ENCODE assay signal across 9 mouse cellular contexts in genomic region chr1:120098327-120098726, GRCm38 (mm10). TPM values are rescaled to one million over a fixed set of nuclear protein-coding genes. Genes with fewer than 3 reads are reported as not detected.
DNase-seq lines count a peak whose midpoint lies in the region; ATAC-seq and TF ChIP-seq lines count a peak whose summit lies in the region.
"Had no signal": no experiment of that assay in that cellular context is flagged by ENCODE, and none has a peak within 500 bp of the region (broad histone marks: within the 10 kb centered on the region; RNA-seq: fewer than 3 reads in every experiment).

No protein-coding gene starts in this region.

- H3K9ac ChIP-seq in kidney, embryonic 14.5 days (ENCODE audit: low read depth, low read length): no peak overlapping the region
- no peak overlapping the region for H3K9ac ChIP-seq in MEL (ENCODE audit: control insufficient read depth, low read depth, low read length, poor library complexity, severe bottlenecking)
- H3K9ac ChIP-seq in heart, postnatal 0 days (replicated peaks; ENCODE audit: low read depth, low read length): no peak overlapping the region
- H3K9ac ChIP-seq: embryonic facial prominence, embryonic 13.5 days had no signal

- H3K36me3 ChIP-seq in kidney, embryonic 14.5 days (ENCODE audit: control insufficient read depth, insufficient read depth, low read length): no peaks in the 10 kb centered on the region
- no peaks in the 10 kb centered on the region; a peak in 1 of 4 replicates for H3K36me3 ChIP-seq in MEL (ENCODE audit: control insufficient read depth in 1 of 2, insufficient read depth in 2 of 2, low read length in 2 of 2)
- no peaks in the 10 kb centered on the region for H3K36me3 ChIP-seq in heart, postnatal 0 days (replicated peaks; ENCODE audit: control insufficient read depth, insufficient read depth, low read length)
- H3K36me3 ChIP-seq: embryonic facial prominence, embryonic 13.5 days had no signal

- no peak for TF ChIP-seq EP300 in MEL (IDR thresholded peaks at IDR 0.05; ENCODE audit: low read depth in 1 of 2, low read length in 2 of 2)
- no peak for TF ChIP-seq EP300 in heart, postnatal 0 days (IDR thresholded peaks at IDR 0.05; ENCODE audit: low read depth)

- peak; percentile 58 to 65 (median 64) for TF ChIP-seq CTCF in MEL (IDR thresholded peaks at IDR 0.05 in 2 of 3, conservative IDR thresholded peaks at IDR 0.05 in 1 of 3; ENCODE audit: control insufficient read depth in 1 of 3, insufficient read depth in 1 of 3, low read depth in 2 of 3, low read length in 3 of 3, poor library complexity in 1 of 3, severe bottlenecking in 1 of 3)
- peak; percentile 67; the same call in 1 of the 2 replicates for TF ChIP-seq CTCF in brain, embryonic 14.5 days (IDR thresholded peaks at IDR 0.05; ENCODE audit: borderline replicate concordance, extremely low read depth, insufficient read depth, insufficient read length)
- TF ChIP-seq CTCF in heart, postnatal 0 days (IDR thresholded peaks at IDR 0.05; ENCODE audit: low read depth): peak; percentile 67

- H3K4me2 ChIP-seq in kidney, embryonic 14.5 days (replicated peaks; ENCODE audit: low read depth, low read length): no peak overlapping the region
- H3K4me2 ChIP-seq in heart, postnatal 0 days (ENCODE audit: low read depth, low read length): no peak overlapping the region
- H3K4me2 ChIP-seq: embryonic facial prominence, embryonic 13.5 days had no signal

- ATAC-seq in kidney, embryonic 14.5 days (ENCODE audit: low FRiP score, low TSS enrichment): no peak
- ATAC-seq in heart, postnatal 0 days (ENCODE audit: insufficient read depth, low read depth): no peak

- 15% methylated on average over 7 of the region's 7 CpGs for WGBS in kidney, embryonic 14.5 days
- WGBS in heart, postnatal 0 days: 9% methylated on average over 7 of the region's 7 CpGs

- H3K4me3 ChIP-seq in kidney, embryonic 14.5 days (ENCODE audit: low read length): no peak overlapping the region
- H3K4me3 ChIP-seq in MEL (ENCODE audit: control insufficient read depth in 1 of 2, insufficient read depth in 1 of 2, low read depth in 2 of 2, low read length in 2 of 2): no peak overlapping the region
- H3K4me3 ChIP-seq in heart, postnatal 0 days (ENCODE audit: low read depth, low read length): no peak overlapping the region
- H3K4me3 ChIP-seq: embryonic facial prominence, embryonic 13.5 days had no signal

- no peak overlapping the region for H3K27ac ChIP-seq in kidney, embryonic 14.5 days (ENCODE audit: low read depth, low read length)
- no peak overlapping the region for H3K27ac ChIP-seq in MEL (ENCODE audit: control insufficient read depth, low read depth, low read length)
- no peak overlapping the region for H3K27ac ChIP-seq in heart, postnatal 0 days (ENCODE audit: low read depth)
- H3K27ac ChIP-seq: embryonic facial prominence, embryonic 13.5 days had no signal

- H3K9me3 ChIP-seq in kidney, embryonic 14.5 days (ENCODE audit: control insufficient read depth, low read length): no peaks in the 10 kb centered on the region
- no peaks in the 10 kb centered on the region for H3K9me3 ChIP-seq in MEL (replicated peaks; ENCODE audit: insufficient read depth, low read length)
- H3K9me3 ChIP-seq in heart, postnatal 0 days (replicated peaks; ENCODE audit: control insufficient read depth, low read length): no peaks in the 10 kb centered on the region
- H3K9me3 ChIP-seq: embryonic facial prominence, embryonic 13.5 days had no signal

- peak; percentile 86 for DNase-seq in kidney, adult 18-20 months
- DNase-seq in MEL (ENCODE audit: low read depth, low spot score): peak; percentile 72
- DNase-seq in brain, embryonic 14.5 days (ENCODE audit: low read depth): peak; percentile 66
- no peak for DNase-seq in heart, postnatal 0 days (ENCODE audit: low spot score)
- DNase-seq in left cerebral cortex, postnatal 25 days (ENCODE audit: low spot score in 2 of 2): peak; percentile 75 to 76
- DNase-seq in ovary, postnatal 36 days (ENCODE audit: low spot score): peak; percentile 61
- DNase-seq in urinary bladder, postnatal 25 days (ENCODE audit: low spot score): peak; percentile 69

- H3K27me3 ChIP-seq in kidney, embryonic 14.5 days (ENCODE audit: control insufficient read depth, insufficient read depth, low read length): no peaks in the 10 kb centered on the region
- no peaks in the 10 kb centered on the region for H3K27me3 ChIP-seq in MEL (ENCODE audit: control insufficient read depth in 1 of 2, insufficient read depth in 2 of 2, low read length in 2 of 2)
- no peaks in the 10 kb centered on the region for H3K27me3 ChIP-seq in heart, postnatal 0 days (ENCODE audit: control insufficient read depth, insufficient read depth, low read length)
- H3K27me3 ChIP-seq: embryonic facial prominence, embryonic 13.5 days had no signal

- no peaks in the 10 kb centered on the region for H3K4me1 ChIP-seq in kidney, embryonic 14.5 days (ENCODE audit: control insufficient read depth, insufficient read depth, low read length)
- H3K4me1 ChIP-seq in MEL (ENCODE audit: control insufficient read depth in 1 of 2, insufficient read depth in 2 of 2, low read length in 2 of 2): peaks cover 0 to 11% of the 10 kb centered on the region in 2 experiments; a peak in 3 of 4 replicates
- no peaks in the 10 kb centered on the region for H3K4me1 ChIP-seq in heart, postnatal 0 days (ENCODE audit: control insufficient read depth, insufficient read depth)
- H3K4me1 ChIP-seq: embryonic facial prominence, embryonic 13.5 days had no signal

- peak; percentile 64 for TF ChIP-seq RAD21 in MEL (IDR thresholded peaks at IDR 0.05; ENCODE audit: low read depth, low read length)

- no peaks in the 10 kb centered on the region for H3K79me2 ChIP-seq in MEL (ENCODE audit: control insufficient read depth, insufficient read depth, low read length, poor library complexity)

- TF ChIP-seq POLR2A in MEL (IDR thresholded peaks at IDR 0.05; ENCODE audit: control insufficient read depth in 1 of 2, insufficient read depth in 1 of 2, low read depth in 1 of 2, low read length in 2 of 2, poor library complexity in 1 of 2): no peak
- no peak for TF ChIP-seq POLR2A in brain, embryonic 14.5 days (IDR thresholded peaks at IDR 0.05; ENCODE audit: borderline replicate concordance, extremely low read depth, insufficient read depth, insufficient read length, poor library complexity, severe bottlenecking)

- intact Hi-C loops in left cerebral cortex, postnatal 25 days (cut with DNase I): loop anchor here (2.0 to 10.0 kb wide), 3 partner anchors 48 to 456 kb away; no protein-coding TSS in a partner anchor

TF ChIP-seq in MEL, 35 proteins besides CTCF, POLR2A, EP300 and RAD21:
- TF ChIP-seq E2F4 (IDR thresholded peaks at IDR 0.05; ENCODE audit: borderline replicate concordance, low read depth, low read length) (no peak), ZC3H11A (IDR thresholded peaks at IDR 0.05; ENCODE audit: low read depth, low read length) (peak; percentile 50), MEF2A (IDR thresholded peaks at IDR 0.05; ENCODE audit: extremely low read depth, insufficient replicate concordance, low read depth, low read length, poor library complexity, severe bottlenecking) (no peak), SMC3 (IDR thresholded peaks at IDR 0.05; ENCODE audit: low read depth, low read length) (peak; percentile 59)

RNA-seq across cellular contexts. Expression of gene Dbi, which starts 22.6 kb away (rescaled TPM):
- 571 and 767 TPM in 2 replicates for polyA plus RNA-seq in kidney, embryonic 14.5 days (2014; fragmentation: Nextera tagmentation; extraction: Ambion mirVana)
- 164 and 220 TPM in 2 replicates for total RNA-seq in MEL (2012; rRNA removed)
- polyA plus RNA-seq in MEL (2012; ENCODE audit: insufficient read depth in 1 of 2, insufficient read length in 2 of 2, low read depth in 1 of 2, low replicate concordance in 2 of 2, missing spikeins in 1 of 2): 100 to 1,000 TPM in 1 of 2 experiments, not detected in 1; 149 TPM
- 514 and 714 TPM in 2 replicates for polyA plus RNA-seq in brain, embryonic 14.5 days (2012; rRNA removed)
- 261 and 316 TPM in 2 replicates for total RNA-seq in heart, postnatal 0 days (2014; rRNA removed; ENCODE audit: low replicate concordance)
- 1,218 and 1,378 TPM in 2 replicates for polyA plus RNA-seq in heart, postnatal 0 days (2015; fragmentation: Nextera tagmentation; extraction: Ambion mirVana)
- total RNA-seq in left cerebral cortex, postnatal 25 days (2021): 100 to 1,000 TPM; 247 to 272 TPM

RNA-seq across cellular contexts. Expression of gene 3110009E18Rik, which starts 22.7 kb away (rescaled TPM):
- polyA plus RNA-seq in kidney, embryonic 14.5 days (2014; fragmentation: Nextera tagmentation; extraction: Ambion mirVana): 22.2 and 31.9 TPM in 2 replicates
- 13.8 and 15.1 TPM in 2 replicates for total RNA-seq in MEL (2012; rRNA removed)
- polyA plus RNA-seq in MEL (2012; ENCODE audit: insufficient read depth in 1 of 2, insufficient read length in 2 of 2, low read depth in 1 of 2, low replicate concordance in 2 of 2, missing spikeins in 1 of 2): 10 to 100 TPM in 1 of 2 experiments, not detected in 1; 16.5 TPM
- polyA plus RNA-seq in brain, embryonic 14.5 days (2012; rRNA removed): 6.6 and 10.9 TPM in 2 replicates
- 11.5 TPM in 1 of 2 replicates, not detected in the other for total RNA-seq in heart, postnatal 0 days (2014; rRNA removed; ENCODE audit: low replicate concordance)
- polyA plus RNA-seq in heart, postnatal 0 days (2015; fragmentation: Nextera tagmentation; extraction: Ambion mirVana): 11.3 and 11.4 TPM in 2 replicates
- total RNA-seq in left cerebral cortex, postnatal 25 days (2021): 1 to 10 TPM; 6.7 to 7.4 TPM

RNA-seq across cellular contexts. Expression of gene Tmem37, which starts 24.5 kb away (rescaled TPM):
- 40.5 and 44.1 TPM in 2 replicates for polyA plus RNA-seq in kidney, embryonic 14.5 days (2014; fragmentation: Nextera tagmentation; extraction: Ambion mirVana)
- total RNA-seq in MEL (2012; rRNA removed): 2.6 TPM in 2 replicates
- 1 to 10 TPM in 1 of 2 experiments, not detected in 1; 9.1 TPM for polyA plus RNA-seq in MEL (2012; ENCODE audit: insufficient read depth in 1 of 2, insufficient read length in 2 of 2, low read depth in 1 of 2, low replicate concordance in 2 of 2, missing spikeins in 1 of 2)
- polyA plus RNA-seq in brain, embryonic 14.5 days (2012; rRNA removed): 5.0 and 5.4 TPM in 2 replicates
- total RNA-seq in heart, postnatal 0 days (2014; rRNA removed; ENCODE audit: low replicate concordance): 0.23 and 7.8 TPM in 2 replicates
- polyA plus RNA-seq in heart, postnatal 0 days (2015; fragmentation: Nextera tagmentation; extraction: Ambion mirVana): 6.8 and 6.9 TPM in 2 replicates
- 1 to 10 TPM; 1.2 to 1.3 TPM for total RNA-seq in left cerebral cortex, postnatal 25 days (2021)
